Mouse (Mus musculus) embryo, embryonic 11 days (tissue): ENCODE results near the gene Slit3.

Experiments used
- DNase-seq: peaks from one replicate; pipeline ENCODE4 v3.0.0-alpha.2; 2015

The Slit3 gene

DNA sequence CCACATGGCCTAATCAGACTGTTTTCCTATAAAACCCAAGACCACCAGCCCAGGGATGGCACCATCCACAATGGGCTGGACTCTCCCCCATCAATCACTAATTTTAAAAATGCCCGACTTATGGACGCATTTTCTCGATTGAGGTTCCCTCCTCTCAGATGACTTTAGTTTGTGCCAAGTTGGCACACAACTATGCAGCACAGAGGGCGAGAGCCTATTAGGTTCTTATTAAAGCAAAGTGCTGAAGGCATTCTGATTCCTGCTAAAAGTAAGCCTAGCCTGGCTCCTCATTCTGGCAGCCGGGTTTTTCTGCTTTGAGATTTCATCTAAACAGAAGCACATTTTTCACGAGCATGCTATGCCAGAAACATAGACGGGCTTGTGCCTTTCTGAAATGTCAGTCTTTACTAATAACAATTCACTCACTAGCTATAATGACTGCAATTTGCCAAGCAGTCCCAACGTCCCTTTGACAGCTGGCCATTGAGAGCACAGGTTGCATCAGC lies 605.4 kb downstream of the Slit3 start:
- no peak for DNase-seq

DNA sequence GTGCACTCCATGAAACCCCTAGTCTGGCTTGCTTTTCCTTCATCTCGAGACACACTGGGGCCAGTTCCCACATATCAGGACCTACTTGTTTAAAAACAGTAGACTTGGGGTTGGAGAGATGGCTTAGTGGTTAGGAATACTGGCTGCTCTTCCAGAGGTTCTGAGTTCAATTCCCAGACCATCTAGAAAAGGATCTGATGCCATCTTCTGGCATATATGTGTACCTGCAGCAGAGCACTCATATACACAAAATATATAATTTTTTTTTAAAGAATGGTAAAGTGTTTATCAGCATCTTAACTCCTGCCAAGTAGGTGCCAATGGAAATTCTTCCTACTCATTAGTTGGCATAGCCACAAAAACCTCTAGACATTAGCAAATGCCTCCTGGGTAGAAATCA lies 607.2 kb downstream of the Slit3 start:
- DNase-seq = no peak

GRCm38 (mm10) chr11:35729186-35729585 lies 608.2 kb downstream of the Slit3 start:
- DNase-seq = no peak

DNA sequence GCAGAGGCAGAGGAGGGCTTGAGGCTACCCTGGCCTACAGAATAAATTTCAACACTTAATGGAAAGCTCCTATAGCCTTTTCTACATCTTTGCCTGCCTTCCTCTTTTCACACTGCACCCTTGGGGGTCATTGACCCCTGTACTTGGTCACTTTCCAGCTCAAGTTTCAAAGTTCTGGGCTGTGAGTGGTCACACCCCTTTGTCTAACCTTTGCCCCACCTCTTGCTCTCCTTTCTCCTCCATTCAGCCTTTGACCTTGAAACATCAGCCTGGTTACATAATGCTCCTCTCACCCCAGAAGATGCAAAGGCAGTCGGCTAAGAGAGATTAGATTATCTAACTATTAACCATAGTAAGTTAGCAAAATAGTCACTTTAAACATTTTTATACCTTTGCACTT lies 611.3 kb downstream of the Slit3 start:
- no peak for DNase-seq

GRCm38 (mm10) chr11:35736817-35737216 lies 615.8 kb downstream of the Slit3 start:
- no peak for DNase-seq

DNA sequence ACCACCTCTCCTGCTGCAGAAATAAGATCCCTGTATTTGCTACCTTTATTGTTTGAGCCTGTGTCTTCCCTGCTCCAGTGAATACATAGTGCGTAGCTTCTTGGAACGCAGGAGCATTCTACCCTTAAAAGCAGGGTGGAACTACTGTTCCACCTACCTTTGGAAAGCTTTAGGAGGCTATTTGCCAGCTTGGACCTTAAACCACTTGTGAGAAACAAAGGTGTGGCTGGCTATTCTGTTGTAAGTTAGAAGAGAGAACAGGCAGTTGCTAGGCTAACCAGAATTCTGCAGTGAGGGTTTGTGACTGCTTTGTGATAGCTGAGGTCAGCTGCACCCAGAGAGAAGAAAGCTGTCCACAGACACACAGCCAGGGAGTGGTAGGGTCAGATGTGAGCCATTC lies 616.2 kb downstream of the Slit3 start:
- DNase-seq = no peak

- no peak for DNase-seq
Observed at GRCm38 (mm10) chr11:35738102-35738501, 617.1 kb downstream of the Slit3 start.

DNA sequence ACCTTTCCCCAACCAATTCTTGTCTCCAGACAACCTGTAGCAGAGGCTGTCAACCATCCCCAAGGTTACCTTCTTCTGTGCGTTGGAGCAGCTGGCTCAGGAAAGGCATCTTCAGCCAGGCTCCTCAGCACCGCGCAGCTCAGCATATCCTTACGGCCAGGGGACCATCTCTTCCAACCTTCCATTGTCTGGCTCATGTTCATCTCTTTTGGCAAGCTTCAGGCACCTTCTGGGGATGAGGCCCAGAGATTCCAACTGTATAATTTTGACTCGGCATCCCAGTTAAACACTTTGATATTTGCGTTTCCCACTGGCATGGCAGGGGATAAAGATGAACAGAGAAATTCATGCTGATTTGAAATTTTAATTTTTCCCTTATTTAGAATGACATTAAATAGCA lies 622.6 kb downstream of the Slit3 start:
- no peak for DNase-seq

DNA sequence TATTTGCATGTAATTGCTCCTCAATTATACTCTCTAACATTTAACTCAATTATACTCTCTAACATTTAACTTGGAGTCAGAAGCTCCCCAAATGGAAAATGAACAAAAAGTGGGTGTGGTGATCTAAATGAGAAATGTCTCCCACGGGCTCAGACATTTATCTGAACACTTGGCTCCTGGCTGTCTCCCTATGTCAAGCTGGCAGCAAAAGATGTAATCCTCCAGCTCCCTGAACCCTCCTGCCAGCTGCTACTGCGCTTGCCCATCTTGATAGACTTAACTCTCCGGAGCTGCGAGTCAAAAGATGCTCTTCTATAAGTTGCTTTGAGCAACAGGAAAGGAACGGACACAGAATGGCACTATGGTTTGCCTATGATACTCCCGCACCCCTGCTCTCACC lies 623.5 kb downstream of the Slit3 start:
- no peak for DNase-seq

GRCm38 (mm10) chr11:35750578-35750977 lies 629.6 kb downstream of the Slit3 start:
- no peak for DNase-seq

DNA sequence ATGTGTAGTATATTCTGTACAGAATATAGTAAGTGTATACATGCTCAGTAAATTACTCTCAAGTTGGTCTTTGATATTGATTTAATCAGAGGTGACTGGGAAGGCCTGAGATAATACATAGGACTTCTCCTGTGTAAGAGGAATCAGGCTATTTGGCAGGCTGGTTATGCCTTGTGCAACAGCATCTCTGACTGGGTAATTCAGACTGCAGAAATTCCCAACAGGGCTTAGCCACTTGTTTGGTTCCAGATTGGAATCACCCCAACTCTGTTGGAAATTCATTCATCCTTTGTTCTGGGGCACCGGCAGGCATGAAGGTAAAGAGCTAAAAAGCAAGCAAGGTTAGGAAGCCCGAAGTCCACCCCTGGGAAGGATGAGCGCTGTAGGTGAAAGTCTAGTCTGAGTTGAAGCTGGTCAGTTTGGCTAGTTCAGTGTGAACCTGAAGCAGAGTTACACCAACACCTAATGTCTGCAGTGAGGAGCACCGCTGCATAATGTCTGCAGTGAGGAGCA lies 633.9 kb downstream of the Slit3 start:
- DNase-seq = no peak

DNA sequence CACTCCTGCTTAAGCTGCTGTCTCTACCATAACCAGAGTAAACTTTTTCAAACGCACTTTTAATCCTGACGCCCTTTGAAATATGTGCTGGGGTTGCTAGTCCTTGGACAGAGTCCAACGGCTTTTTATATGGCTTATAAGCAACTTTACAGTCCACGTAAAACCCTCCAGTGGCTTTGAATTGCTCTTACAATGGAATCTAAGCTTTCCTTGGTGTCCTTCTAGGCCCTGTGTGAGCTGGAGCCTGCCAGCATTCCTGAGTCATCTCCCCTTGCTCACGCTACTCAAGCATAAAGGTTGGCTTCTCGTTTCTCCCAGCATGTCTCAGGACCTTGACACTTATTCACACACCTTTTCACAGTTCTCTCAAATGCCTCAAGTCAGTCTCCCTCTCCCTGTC lies 634.5 kb downstream of the Slit3 start:
- no peak for DNase-seq

GRCm38 (mm10) chr11:35756411-35757303 lies 635.6 kb downstream of the Slit3 start:
- DNase-seq = no peak
